Mouse (Mus musculus) midbrain, postnatal 0 days (tissue): ENCODE data around the gene Pla2g4c. TPM values are rescaled to one million over a fixed set of nuclear protein-coding genes. Genes with fewer than 3 reads are reported as not detected.

ENCODE experiments used
- ATAC-seq: fragments of 200-750 bp; cut with Nextera tagmentation; 2 replicates; pipeline ENCODE4 v1.8.0; 2017; ENCODE audit warnings: moderate number of reproducible peaks, mild to moderate bottlenecking, moderate TSS enrichment, moderate library complexity; ENCODE audit not compliant: low FRiP score
- DNase-seq: peaks from one replicate; pipeline ENCODE4 v3.0.0-alpha.2; 2015; ENCODE audit warnings: low spot score
- H3K27ac ChIP-seq: fragments of 300-500 bp; sonication (generic); 2 replicates; pipeline ENCODE4 v1.5.1; 2014; ENCODE audit warnings: low read depth, mild to moderate bottlenecking, low read length, mixed read lengths
- H3K27me3 ChIP-seq: fragments of 300-500 bp; sonication (generic); 2 replicates; pipeline ENCODE4 v1.6.1; 2014; ENCODE audit warnings: low read length, control low read depth, mixed read lengths; ENCODE audit not compliant: insufficient read depth
- H3K36me3 ChIP-seq: fragments of 300-500 bp; sonication (generic); 2 replicates; pipeline ENCODE4 v1.6.1; 2014; ENCODE audit warnings: low read length, control low read depth, mixed read lengths; ENCODE audit not compliant: insufficient read depth
- H3K4me1 ChIP-seq: fragments of 300-500 bp; sonication (generic); 2 replicates; pipeline ENCODE4 v1.6.1; 2014; ENCODE audit warnings: mild to moderate bottlenecking, control low read depth, antibody characterized with exemption, low read length, mixed read lengths; ENCODE audit not compliant: insufficient read depth
- H3K4me2 ChIP-seq: fragments of 300-500 bp; sonication (generic); 2 replicates; pipeline ENCODE4 v1.6.1; 2014; ENCODE audit warnings: low read depth, mild to moderate bottlenecking, low read length, mixed read lengths; ENCODE audit not compliant: poor library complexity, severe bottlenecking
- H3K4me3 ChIP-seq: fragments of 300-500 bp; sonication (generic); 2 replicates; pipeline ENCODE4 v1.5.1; 2014; ENCODE audit warnings: low read depth, mild to moderate bottlenecking, low read length, moderate library complexity
- H3K9ac ChIP-seq: fragments of 300-500 bp; sonication (generic); replicated peaks from 2 replicates; pipeline ENCODE4 v1.6.1; 2014; ENCODE audit warnings: mild to moderate bottlenecking, low read length, moderate library complexity, mixed read lengths; ENCODE audit not compliant: poor library complexity, severe bottlenecking
- H3K9me3 ChIP-seq: fragments of 300-500 bp; sonication (generic); 2 replicates; pipeline ENCODE4 v1.6.1; 2016; ENCODE audit warnings: low read length, control low read depth
- CTCF ChIP-seq: IDR thresholded peaks from 2 replicates; pipeline ENCODE4 v1.5.1; 2016; ENCODE audit warnings: antibody characterized with exemption, mild to moderate bottlenecking
- WGBS: fragments of 180-500 bp; shearing (Covaris S2); extraction: QIAGEN DNeasy Blood & Tissue Kit; methylation state at CpG from one replicate; pipeline ENCODE4 v1.1.7; 2014; 5-methylcytosine and 5-hydroxymethylcytosine counted together
- polyA plus RNA-seq: library from polyadenylated mRNA; unstranded; fragments of >200 nt; fragmentation: Nextera tagmentation; extraction: Ambion mirVana; gene quantifications from 2 replicates; pipeline ENCODE4 v1.2.1, GENCODE M21; 2015
- total RNA-seq: library from RNA; depleted of rRNA; stranded (reverse); fragments of >200 nt; gene quantifications from 2 replicates; pipeline ENCODE4 v1.2.3, GENCODE M21; 2014

Pla2g4c gene
- total and polyA plus RNA-seq, 2 experiments from 2014 or later = 0.16 to 0.27 TPM

DNA sequence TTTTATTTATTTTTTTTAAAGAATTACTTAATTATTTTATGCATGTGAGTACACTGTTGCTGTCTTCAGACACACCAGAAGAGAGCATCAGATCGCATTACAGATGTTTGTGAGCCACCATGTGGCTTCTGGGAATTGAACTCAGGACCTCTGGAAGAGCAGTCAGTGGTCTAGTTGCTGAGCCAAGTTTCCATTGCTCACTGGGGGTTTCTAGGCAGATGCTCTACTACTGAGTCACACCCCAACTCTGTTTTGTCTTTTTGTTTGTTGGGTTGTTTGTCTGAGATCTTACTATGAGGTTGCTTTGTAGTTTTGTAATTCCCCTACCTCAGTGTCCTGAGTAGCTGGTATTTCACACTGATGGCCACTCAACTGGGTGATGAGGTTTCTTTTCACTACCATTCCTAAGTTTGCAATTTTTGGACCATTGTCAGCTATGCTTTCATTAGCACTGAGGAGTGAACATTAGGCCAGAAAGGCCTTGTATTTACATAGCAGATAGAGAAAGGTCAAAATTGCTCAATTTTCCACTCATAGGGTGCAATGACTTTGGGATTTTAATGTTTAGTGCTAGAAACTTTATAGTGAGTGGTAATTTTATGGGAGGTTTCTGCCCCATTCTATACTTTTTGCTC is 34.3 kb upstream of the Pla2g4c start:
- no peak overlapping the region for H3K9ac ChIP-seq
- H3K27ac ChIP-seq = no peak overlapping the region
- WGBS = 92% methylated on average over 1 of the region's 1 CpGs
- no peak for ATAC-seq
- no peaks in the 10 kb centered on the region for H3K27me3 ChIP-seq
- H3K4me1 ChIP-seq = no peaks in the 10 kb centered on the region
- no peak for TF ChIP-seq CTCF
- H3K4me2 ChIP-seq = no peak overlapping the region
- no peak for DNase-seq
- no peaks in the 10 kb centered on the region for H3K9me3 ChIP-seq
- peaks cover 53% of the 10 kb centered on the region for H3K36me3 ChIP-seq
- no peak overlapping the region for H3K4me3 ChIP-seq

DNA sequence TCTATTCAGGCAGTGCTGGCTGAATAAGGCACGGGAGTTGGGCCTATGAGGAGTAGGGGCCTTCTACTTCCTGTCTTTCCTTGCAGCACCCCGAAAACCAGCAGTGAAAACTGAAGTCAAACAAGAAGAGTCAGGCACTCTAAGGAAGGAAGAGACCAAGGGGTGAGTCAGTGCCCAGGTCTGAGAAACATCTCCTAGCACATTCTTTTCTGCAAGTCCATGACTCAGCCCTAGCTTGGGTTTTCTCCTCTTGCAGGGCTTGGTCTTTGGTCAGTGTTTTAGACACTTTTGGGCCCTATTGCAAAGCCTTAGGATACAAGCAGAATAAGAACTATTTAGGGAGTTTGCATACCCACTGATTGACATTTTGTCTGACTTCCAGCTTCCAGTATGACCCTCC is 33.1 kb upstream of the Pla2g4c start:
- no peak for DNase-seq
- Histone ChIP-seq H3K9me3 (no peaks in the 10 kb centered on the region), H3K27ac (no peak overlapping the region), H3K4me2 (no peak overlapping the region), H3K36me3 (peaks cover 59% of the 10 kb centered on the region), H3K4me1 (no peaks in the 10 kb centered on the region), H3K9ac (no peak overlapping the region), H3K27me3 (no peaks in the 10 kb centered on the region), H3K4me3 (no peak overlapping the region)
- no peak for ATAC-seq
- 98% methylated on average over 2 of the region's 2 CpGs for WGBS
- no peak for TF ChIP-seq CTCF

DNA sequence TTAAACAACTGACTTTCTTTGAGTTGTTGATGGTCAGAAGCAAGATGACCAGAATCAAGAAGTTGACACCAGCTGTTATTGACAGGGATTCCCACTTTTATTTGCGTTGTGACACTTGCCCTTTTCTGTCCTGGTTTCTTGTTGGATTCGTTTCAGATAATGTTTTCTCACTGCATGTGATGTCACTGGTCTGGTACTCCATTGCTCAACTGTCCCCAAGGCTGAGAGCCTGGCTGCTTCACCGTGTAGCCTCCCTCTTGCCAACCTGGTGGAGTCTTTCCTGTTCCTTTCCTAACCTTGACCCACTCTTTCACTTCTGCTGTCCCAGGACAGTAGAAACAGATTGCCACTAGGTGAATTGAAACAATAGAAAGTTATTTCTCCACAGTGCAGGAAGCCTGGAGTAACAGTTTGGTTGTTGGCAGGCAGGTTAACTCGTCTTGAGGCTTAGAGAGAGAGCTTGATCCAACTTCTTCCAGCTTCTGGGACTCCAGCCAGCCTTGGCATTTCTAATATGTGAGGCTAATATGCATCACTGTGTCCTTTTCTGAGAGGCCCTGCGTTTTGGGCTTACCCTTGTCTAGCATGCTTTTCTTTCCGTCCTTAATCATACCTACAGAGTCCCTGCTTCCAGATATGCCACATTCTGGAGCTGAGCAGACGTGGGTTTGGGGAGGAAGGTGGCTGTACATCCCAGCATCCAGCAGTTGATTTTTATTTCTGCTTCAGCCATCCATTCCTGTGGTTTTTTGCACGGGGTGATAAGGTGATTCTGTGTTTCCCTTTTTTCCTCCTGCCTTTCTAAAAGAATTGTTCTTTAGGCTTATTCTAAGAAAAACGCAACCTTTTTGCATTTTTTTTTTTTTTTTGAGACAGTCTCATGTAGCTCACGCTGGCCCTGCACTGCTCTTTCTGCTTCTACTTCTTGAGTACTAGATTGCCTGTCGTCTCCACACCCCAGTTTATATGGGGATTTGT is 30.3 kb upstream of the Pla2g4c start:
- Histone ChIP-seq H3K36me3 (peaks cover 54% of the 10 kb centered on the region), H3K4me1 (no peaks in the 10 kb centered on the region), H3K27me3 (no peaks in the 10 kb centered on the region), H3K27ac (no peak overlapping the region), H3K9ac (no peak overlapping the region), H3K9me3 (no peaks in the 10 kb centered on the region), H3K4me2 (no peak overlapping the region), H3K4me3 (no peak overlapping the region)
- no peak for ATAC-seq
- 86% methylated on average over 11 of the region's 11 CpGs for WGBS
- TF ChIP-seq CTCF = no peak
- DNase-seq = no peak

DNA sequence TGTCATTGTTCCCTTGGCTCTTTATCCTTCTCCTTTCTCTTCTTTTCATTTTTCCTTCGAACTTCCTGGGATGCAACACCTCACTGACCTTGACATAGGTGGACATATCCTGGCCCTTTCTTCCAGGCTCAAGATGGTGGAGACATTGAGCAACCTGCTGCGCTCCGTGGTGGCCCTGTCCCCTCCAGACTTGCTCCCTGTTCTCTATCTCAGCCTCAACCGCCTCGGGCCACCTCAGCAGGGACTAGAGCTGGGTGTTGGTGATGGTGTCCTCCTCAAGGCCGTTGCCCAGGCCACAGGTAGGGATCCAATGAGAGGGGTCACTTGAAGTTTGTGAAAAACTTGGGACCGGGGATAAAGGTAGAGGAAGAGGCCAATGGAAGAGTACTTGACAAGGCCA is 29.2 kb upstream of the Pla2g4c start:
- Histone ChIP-seq H3K4me1 (no peaks in the 10 kb centered on the region), H3K4me2 (no peak overlapping the region), H3K9ac (no peak overlapping the region), H3K9me3 (no peaks in the 10 kb centered on the region), H3K36me3 (peaks cover 61% of the 10 kb centered on the region), H3K27me3 (no peaks in the 10 kb centered on the region), H3K27ac (no peak overlapping the region), H3K4me3 (no peak overlapping the region)
- no peak for ATAC-seq
- WGBS = 96% methylated on average over 7 of the region's 7 CpGs
- no peak for DNase-seq
- TF ChIP-seq CTCF = no peak

DNA sequence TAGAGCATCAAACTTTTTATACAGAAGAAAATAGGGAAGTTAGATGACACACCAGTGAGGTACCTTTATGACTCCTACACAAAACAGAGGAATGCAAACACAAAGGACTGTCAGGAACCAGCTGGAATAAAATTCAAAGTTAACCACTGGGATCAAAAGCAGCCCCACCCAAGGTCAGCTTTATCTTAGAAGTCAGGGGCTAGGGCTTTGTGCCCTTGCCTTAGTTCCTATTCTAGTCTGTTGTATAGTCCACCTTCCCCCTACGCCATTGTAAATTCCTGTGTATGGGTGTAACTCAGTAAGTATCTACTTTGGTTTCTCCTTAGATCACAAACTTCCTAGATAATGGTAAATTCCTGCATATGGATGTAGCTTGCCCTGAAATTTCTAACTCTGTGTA is 26.8 kb upstream of the Pla2g4c start:
- no peak overlapping the region for H3K9ac ChIP-seq
- H3K4me3 ChIP-seq = no peak overlapping the region
- H3K4me2 ChIP-seq = no peak overlapping the region
- ATAC-seq (no peak), DNase-seq (no peak)
- no peaks in the 10 kb centered on the region for H3K9me3 ChIP-seq
- no peaks in the 10 kb centered on the region for H3K27me3 ChIP-seq
- no peaks in the 10 kb centered on the region for H3K4me1 ChIP-seq
- no peak overlapping the region for H3K27ac ChIP-seq
- TF ChIP-seq CTCF = no peak
- H3K36me3 ChIP-seq = peaks cover 62% of the 10 kb centered on the region
- 88% methylated on average over 1 of the region's 1 CpGs for WGBS

DNA sequence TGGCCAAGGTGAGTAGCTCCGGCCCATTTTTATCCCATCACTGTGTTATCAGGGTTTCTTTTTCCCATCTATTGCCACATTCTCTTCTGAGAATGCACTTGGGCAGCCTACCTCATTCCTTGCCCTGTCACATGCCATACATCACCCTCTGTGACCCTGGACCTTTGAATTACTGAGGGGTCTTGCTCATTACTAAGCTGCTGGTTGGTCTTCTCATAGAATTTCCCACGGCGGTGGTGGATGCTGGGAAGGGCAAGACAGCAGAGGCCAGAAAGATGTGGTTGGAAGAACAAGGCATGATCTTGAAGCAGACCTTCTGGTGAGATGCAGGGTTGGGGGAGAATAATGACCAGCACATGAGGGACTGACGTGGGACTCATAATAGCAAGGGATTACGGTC is 25.6 kb upstream of the Pla2g4c start:
- Histone ChIP-seq H3K4me3 (no peak overlapping the region), H3K9ac (no peak overlapping the region), H3K27ac (no peak overlapping the region), H3K27me3 (no peaks in the 10 kb centered on the region), H3K36me3 (peaks cover 63% of the 10 kb centered on the region), H3K4me2 (no peak overlapping the region), H3K9me3 (no peaks in the 10 kb centered on the region), H3K4me1 (no peaks in the 10 kb centered on the region)
- TF ChIP-seq CTCF = no peak
- WGBS = 95% methylated on average over 5 of the region's 5 CpGs
- DNase-seq = no peak
- no peak for ATAC-seq
